Mouse (Mus musculus) cerebellum, adult 2 months (tissue): Measurements from ENCODE around the gene 6030468B19Rik.

ENCODE experiments used
- CTCF ChIP-seq: fragments of 200-500 bp; IDR thresholded peaks from 2 replicates; pipeline ENCODE4 v1.5.1; 2011; ENCODE audit warnings: low read depth, mild to moderate bottlenecking, control low read depth, low read length, moderate library complexity, borderline replicate concordance; ENCODE audit not compliant: insufficient read depth
- POLR2A ChIP-seq: fragments of 200-500 bp; IDR thresholded peaks from 2 replicates; pipeline ENCODE4 v1.6.1; 2011; ENCODE audit warnings: low read length, control low read depth, borderline replicate concordance; ENCODE audit not compliant: insufficient read depth

DNA sequence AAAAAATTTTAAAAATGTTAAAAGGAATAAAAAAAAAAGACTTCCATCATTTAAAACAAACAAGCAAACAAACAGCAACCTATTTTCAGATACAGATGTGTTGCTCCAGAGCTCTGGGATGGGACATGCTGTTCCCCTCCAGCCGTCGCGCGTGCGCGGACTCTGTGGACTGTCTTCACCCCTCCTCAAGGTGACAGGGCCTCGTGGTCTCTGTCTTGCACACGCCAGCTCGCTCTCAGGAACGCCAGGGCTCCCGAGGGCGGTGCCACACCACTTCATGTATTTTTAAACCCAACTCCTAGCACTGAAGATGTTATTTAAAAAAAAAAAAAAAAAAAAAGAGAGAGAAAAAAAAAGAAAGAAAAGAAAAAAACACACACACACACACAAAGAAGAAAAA is 35.2 kb upstream of the 6030468B19Rik start:
- TF ChIP-seq CTCF (no peak), POLR2A (no peak)
